ENCODE assay signal across 17 mouse cellular contexts in the genomic region with DNA sequence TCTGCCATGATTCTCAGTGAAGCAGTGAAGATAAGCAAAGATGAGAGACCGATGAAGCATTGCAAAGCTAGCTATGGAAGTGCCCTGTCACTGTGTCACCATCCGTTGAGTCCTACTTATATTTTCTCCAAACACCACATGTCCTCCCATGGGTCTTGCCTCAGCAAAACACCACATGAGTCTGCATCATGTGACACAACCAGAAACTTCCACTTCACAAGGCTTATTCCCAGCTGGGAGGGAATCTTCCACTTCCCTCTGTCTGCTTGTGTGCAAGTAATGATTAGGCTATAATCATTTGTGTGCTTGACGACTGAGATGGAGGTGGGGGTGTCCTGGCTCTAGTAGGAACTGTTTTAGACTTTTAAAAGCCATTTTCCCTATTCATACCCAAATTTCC. TPM values are rescaled to one million over a fixed set of nuclear protein-coding genes. Genes with fewer than 3 reads are reported as not detected.
"Had no signal": no experiment of that assay in that cellular context is flagged by ENCODE, and none has a peak within 500 bp of the region (broad histone marks: within the 10 kb centered on the region; RNA-seq: fewer than 3 reads in every experiment).

No protein-coding gene starts in this region.

- H3K9me3 ChIP-seq: megakaryocyte, embryonic 14.5 days; midbrain, embryonic 13.5 days; midbrain, embryonic 15.5 days; neural tube, embryonic 12.5 days; stomach, embryonic 15.5 days had no signal

- H3K4me3 ChIP-seq: megakaryocyte, embryonic 14.5 days; midbrain, embryonic 13.5 days; midbrain, embryonic 15.5 days; neural tube, embryonic 12.5 days; stomach, embryonic 15.5 days had no signal

- H3K9ac ChIP-seq: lung, embryonic 14.5 days; midbrain, embryonic 13.5 days; midbrain, embryonic 15.5 days; neural tube, embryonic 12.5 days; stomach, embryonic 15.5 days had no signal

- H3K27me3 ChIP-seq: midbrain, embryonic 13.5 days; midbrain, embryonic 15.5 days; neural tube, embryonic 12.5 days; stomach, embryonic 15.5 days had no signal

- H3K4me1 ChIP-seq: midbrain, embryonic 13.5 days; midbrain, embryonic 15.5 days; neural tube, embryonic 12.5 days had no signal

- H3K27ac ChIP-seq: midbrain, embryonic 13.5 days; midbrain, embryonic 15.5 days; neural tube, embryonic 12.5 days; stomach, embryonic 15.5 days; stomach, postnatal 0 days had no signal

- H3K4me2 ChIP-seq: lung, embryonic 14.5 days; midbrain, embryonic 11.5 days; midbrain, embryonic 13.5 days; midbrain, embryonic 15.5 days; neural tube, embryonic 12.5 days; stomach, embryonic 15.5 days had no signal

- DNase-seq: lung, adult 18-20 months; lung, embryonic 14.5 days; lung, postnatal 10 days; lung, postnatal 4 days; right cerebral cortex, postnatal 14 days; thymus, adult 2 months; thymus, postnatal 25 days; thymus, postnatal 4 days had no signal

- H3K36me3 ChIP-seq: midbrain, embryonic 13.5 days; midbrain, embryonic 15.5 days; neural tube, embryonic 12.5 days; stomach, embryonic 15.5 days had no signal

RNA-seq across cellular contexts. Expression of a gene that starts 6.9 kb away (rescaled TPM):
- total RNA-seq: monocyte, adult 5-6 weeks; neutrophil, adult 5-6 weeks had no signal
